Mouse (Mus musculus): ENCODE measurements around the gene Erbb3. TPM values are rescaled to one million over a fixed set of nuclear protein-coding genes. Genes with fewer than 3 reads are reported as not detected.
"Not testable (repeated sequence)": the region's sequence is repeated elsewhere in the genome, so short reads cannot be mapped to it uniquely, and the experiment has no call there.

The Erbb3 gene
- polyA plus RNA-seq, 1 experiment from 2014 or later: 9.6 TPM

DNA sequence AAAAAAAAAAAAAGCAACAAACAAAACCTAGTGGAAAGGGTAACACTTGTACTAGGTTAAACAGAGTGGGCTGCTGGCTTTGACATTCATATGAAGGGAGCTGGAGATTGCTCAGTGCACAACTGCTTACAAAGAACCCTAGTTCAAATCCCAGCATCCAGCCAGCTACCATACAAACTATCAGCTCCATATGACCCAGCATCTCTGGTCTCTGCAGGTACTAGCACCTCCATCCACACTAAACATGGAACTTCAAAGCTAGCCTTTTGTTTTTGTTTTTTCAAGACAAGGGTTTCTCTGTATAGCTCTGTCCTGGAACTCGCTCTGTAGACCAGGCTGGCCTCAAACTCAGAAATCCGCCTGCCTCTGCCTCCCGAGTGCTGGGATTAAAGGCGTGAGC lies 33.2 kb upstream of the Erbb3 start:
- Histone ChIP-seq H3K4me2 (ENCODE audit: low read length) (no peak overlapping the region), H3K4me3 (replicated peaks; ENCODE audit: low read depth, low read length) (no peak overlapping the region), H3K27ac (no peak overlapping the region), H3K9ac (ENCODE audit: low read depth, low read length) (no peak overlapping the region), H3K9me3 (replicated peaks; ENCODE audit: low read length) (no peaks in the 10 kb centered on the region), H3K36me3 (ENCODE audit: insufficient read depth, low read length) (peaks cover 14% of the 10 kb centered on the region; the same call in 1 of the 2 replicates), H3K27me3 (ENCODE audit: insufficient read depth, low read length) (no peaks in the 10 kb centered on the region), H3K4me1 (replicated peaks; ENCODE audit: insufficient read depth, low read length) (no peaks in the 10 kb centered on the region)
- no peak for TF ChIP-seq CTCF (IDR thresholded peaks at IDR 0.05; ENCODE audit: low read depth)
- 92% methylated on average over 4 of the region's 4 CpGs for WGBS
- DNase-seq (ENCODE audit: low spot score) (no peak), ATAC-seq (replicated peaks; ENCODE audit: low FRiP score, low read depth) (no peak)

DNA sequence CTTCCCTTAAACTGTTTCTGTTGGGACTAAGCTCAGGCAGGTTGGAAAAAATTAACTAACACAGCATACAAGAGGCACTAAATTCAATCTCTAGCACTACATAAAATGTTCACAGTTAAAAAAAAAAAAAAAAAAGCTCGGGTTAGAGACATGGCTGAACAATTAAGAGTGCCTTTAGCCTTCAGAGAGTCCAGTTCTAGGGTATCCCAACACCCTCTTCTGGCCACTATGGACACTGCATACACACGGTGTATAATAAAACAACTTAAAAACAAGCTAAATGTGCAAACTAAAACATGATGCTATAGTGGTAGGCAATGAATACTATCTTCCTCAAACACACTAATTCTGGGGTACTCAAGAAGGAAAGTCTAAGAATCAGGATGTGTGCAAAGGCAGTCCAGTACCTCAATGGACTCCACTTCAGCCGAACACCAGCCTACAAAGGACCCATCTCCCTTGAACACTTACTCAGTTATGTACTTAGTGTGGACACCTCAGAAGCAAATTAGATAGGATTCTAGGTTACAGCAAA lies 32.6 kb upstream of the Erbb3 start:
- peak; percentile 21 for DNase-seq (ENCODE audit: low spot score)
- Histone ChIP-seq H3K36me3 (ENCODE audit: insufficient read depth, low read length) (peaks cover 14% of the 10 kb centered on the region; the same call in 1 of the 2 replicates), H3K27me3 (ENCODE audit: insufficient read depth, low read length) (no peaks in the 10 kb centered on the region), H3K4me1 (replicated peaks; ENCODE audit: insufficient read depth, low read length) (no peaks in the 10 kb centered on the region), H3K9me3 (replicated peaks; ENCODE audit: low read length) (no peaks in the 10 kb centered on the region), H3K9ac (ENCODE audit: low read depth, low read length) (no peak overlapping the region), H3K4me3 (replicated peaks; ENCODE audit: low read depth, low read length) (no peak overlapping the region), H3K27ac (0 out of 2 replicates have a peak overlapping the region, but pooled peaks have one; percentile 8), H3K4me2 (ENCODE audit: low read length) (no peak overlapping the region)
- no peak; the same call in 1 of the 2 replicates for TF ChIP-seq CTCF (IDR thresholded peaks at IDR 0.05; ENCODE audit: low read depth)
- ATAC-seq (replicated peaks; ENCODE audit: low FRiP score, low read depth): no peak
- WGBS: 65% methylated on average over 3 of the region's 3 CpGs

DNA sequence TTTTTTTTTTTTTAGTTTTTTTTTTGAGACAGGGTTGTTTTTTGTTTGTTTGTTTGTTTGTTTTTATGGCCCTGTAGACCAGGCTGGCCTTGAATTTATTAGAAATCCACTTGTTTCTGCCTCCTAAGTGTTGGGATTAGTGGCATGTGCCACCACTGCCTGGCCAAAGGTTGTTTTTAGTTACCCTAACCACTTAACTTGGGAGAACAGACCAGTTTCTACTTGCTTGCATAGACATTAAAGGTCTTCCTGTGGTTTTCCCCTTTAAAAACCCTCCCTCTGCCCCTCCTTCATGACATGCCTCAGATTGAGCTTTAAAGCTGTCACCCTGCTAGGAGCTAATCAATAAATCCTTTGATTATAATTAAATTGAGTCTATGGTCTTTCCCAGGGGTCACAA lies 30.8 kb upstream of the Erbb3 start:
- H3K9me3 ChIP-seq (replicated peaks; ENCODE audit: low read length): no peaks in the 10 kb centered on the region
- ATAC-seq (replicated peaks; ENCODE audit: low FRiP score, low read depth): no peak
- H3K9ac ChIP-seq (ENCODE audit: low read depth, low read length): no peak overlapping the region

DNA sequence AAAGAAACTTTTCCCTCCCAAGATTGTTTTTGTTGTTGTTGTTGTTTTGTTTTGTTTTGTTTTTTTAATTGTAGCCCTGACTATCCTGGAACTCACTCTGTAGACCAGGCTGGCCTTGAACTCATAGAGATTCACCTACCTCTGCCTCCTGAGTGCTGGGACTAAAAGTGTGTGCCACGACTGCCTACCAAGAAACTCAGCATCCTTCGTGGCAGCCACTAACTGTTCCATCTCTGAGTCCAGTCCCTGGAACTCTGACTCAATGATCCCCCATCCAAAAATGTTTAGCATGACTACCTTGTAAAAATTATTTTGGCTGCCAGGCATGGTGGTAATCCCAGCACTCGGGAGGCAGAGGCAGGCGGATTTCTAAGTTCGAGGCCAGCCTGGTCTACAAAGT lies 29.7 kb upstream of the Erbb3 start:
- not testable (repeated sequence) for H3K4me2 ChIP-seq (ENCODE audit: low read length); H3K4me3 ChIP-seq (replicated peaks; ENCODE audit: low read depth, low read length); H3K9me3 ChIP-seq (replicated peaks; ENCODE audit: low read length); DNase-seq (ENCODE audit: low spot score); H3K27ac ChIP-seq; H3K9ac ChIP-seq (ENCODE audit: low read depth, low read length); ATAC-seq (replicated peaks; ENCODE audit: low FRiP score, low read depth); H3K36me3 ChIP-seq (ENCODE audit: insufficient read depth, low read length); H3K4me1 ChIP-seq (replicated peaks; ENCODE audit: insufficient read depth, low read length); H3K27me3 ChIP-seq (ENCODE audit: insufficient read depth, low read length)
- 90% methylated on average over 5 of the region's 5 CpGs for WGBS

More for the DNA sequence above, 30.8 kb upstream of the Erbb3 start:
- TF ChIP-seq CTCF (IDR thresholded peaks at IDR 0.05; ENCODE audit: low read depth): no peak
- no peak overlapping the region for H3K27ac ChIP-seq
- H3K4me1 ChIP-seq (replicated peaks; ENCODE audit: insufficient read depth, low read length): no peaks in the 10 kb centered on the region
- H3K4me3 ChIP-seq (replicated peaks; ENCODE audit: low read depth, low read length): no peak overlapping the region
- no peak overlapping the region for H3K4me2 ChIP-seq (ENCODE audit: low read length)
- H3K27me3 ChIP-seq (ENCODE audit: insufficient read depth, low read length): no peaks in the 10 kb centered on the region
- H3K36me3 ChIP-seq (ENCODE audit: insufficient read depth, low read length): peaks cover 14% of the 10 kb centered on the region; the same call in 1 of the 2 replicates
- DNase-seq (ENCODE audit: low spot score): no peak

DNA sequence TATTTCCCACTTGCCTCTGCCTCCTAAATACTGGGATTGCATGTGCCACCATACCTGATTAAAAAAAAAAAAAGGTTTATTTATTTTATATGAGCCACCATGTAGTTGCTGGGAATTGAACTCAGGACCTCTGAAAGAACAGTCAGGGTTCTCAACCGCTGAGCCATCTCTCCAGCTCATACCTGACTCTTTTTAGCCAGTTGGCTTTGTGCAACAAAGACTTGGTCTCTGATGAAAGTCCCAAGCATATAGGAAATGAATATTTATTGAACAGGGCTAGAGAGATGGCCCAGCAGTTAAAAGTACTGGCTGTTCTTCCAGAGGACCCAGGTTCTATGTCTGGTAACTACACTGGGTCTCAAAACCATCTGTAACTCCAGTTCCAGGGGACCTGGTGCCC lies 29.1 kb upstream of the Erbb3 start:
- WGBS: 82% methylated on average over 1 of the region's 1 CpGs
- Histone ChIP-seq H3K9ac (ENCODE audit: low read depth, low read length) (no peak overlapping the region), H3K4me1 (replicated peaks; ENCODE audit: insufficient read depth, low read length) (no peaks in the 10 kb centered on the region), H3K27me3 (ENCODE audit: insufficient read depth, low read length) (no peaks in the 10 kb centered on the region), H3K4me2 (ENCODE audit: low read length) (no peak overlapping the region), H3K9me3 (replicated peaks; ENCODE audit: low read length) (no peaks in the 10 kb centered on the region), H3K36me3 (ENCODE audit: insufficient read depth, low read length) (peaks cover 4% of the 10 kb centered on the region; the same call in 1 of the 2 replicates), H3K4me3 (replicated peaks; ENCODE audit: low read depth, low read length) (no peak overlapping the region), H3K27ac (no peak overlapping the region)
- ATAC-seq (replicated peaks; ENCODE audit: low FRiP score, low read depth) (no peak), DNase-seq (ENCODE audit: low spot score) (no peak)
- no peak for TF ChIP-seq CTCF (IDR thresholded peaks at IDR 0.05; ENCODE audit: low read depth)

DNA sequence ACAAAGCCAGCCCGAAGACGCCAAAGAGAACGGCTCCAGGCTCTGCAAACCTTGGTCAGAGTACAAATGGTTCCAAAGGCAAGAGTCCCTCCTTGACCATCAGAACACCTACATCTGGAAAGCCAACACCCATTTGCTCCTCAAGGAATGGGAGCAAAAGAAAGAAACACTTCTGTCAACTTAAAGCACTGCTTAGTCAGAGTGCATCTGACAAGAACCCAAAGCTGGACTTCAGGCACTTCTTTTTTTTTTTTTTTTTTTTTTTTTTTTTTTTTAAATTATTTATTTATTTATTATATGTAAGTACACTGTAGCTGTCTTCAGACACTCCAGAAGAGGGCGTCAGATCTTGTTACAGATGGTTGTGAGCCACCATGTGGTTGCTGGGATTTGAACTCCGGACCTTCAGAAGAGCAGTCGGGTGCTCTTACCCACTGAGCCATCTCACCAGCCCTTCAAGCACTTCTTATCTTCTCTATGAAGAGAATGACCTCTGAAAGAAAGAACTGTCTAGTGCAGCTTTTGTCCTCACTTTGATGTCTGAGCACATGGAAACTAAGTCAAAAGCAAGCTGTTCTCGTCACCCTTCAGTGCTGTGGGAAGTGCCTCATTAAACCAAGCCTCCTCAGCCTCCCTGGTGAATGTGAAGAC lies 26.5 kb upstream of the Erbb3 start:
- H3K9me3 ChIP-seq (replicated peaks; ENCODE audit: low read length); ATAC-seq (replicated peaks; ENCODE audit: low FRiP score, low read depth); DNase-seq (ENCODE audit: low spot score); H3K27ac ChIP-seq; H3K4me1 ChIP-seq (replicated peaks; ENCODE audit: insufficient read depth, low read length); H3K9ac ChIP-seq (ENCODE audit: low read depth, low read length); H3K4me2 ChIP-seq (ENCODE audit: low read length); H3K4me3 ChIP-seq (replicated peaks; ENCODE audit: low read depth, low read length); H3K36me3 ChIP-seq (ENCODE audit: insufficient read depth, low read length); H3K27me3 ChIP-seq (ENCODE audit: insufficient read depth, low read length): not testable (repeated sequence)
- WGBS: 82% methylated on average over 6 of the region's 7 CpGs

DNA sequence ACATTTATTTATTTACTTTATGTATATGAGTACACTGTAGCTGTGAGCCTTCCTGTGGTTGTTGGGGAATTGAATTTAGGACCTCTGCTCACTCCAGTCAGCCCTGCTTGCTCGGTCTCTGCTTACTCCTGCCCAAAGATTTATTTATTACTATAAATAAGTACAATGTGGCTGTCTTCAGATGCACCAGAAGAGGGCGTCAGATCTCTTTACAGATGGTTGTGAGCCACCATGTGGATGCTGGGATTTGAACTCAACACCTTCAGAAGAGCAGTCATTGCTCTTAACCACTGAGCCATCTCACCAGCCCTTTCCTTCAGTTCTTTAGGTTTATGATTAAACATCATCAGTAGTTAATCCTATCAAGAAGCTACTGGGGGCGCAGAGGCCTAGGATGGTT lies 25.5 kb upstream of the Erbb3 start:
- Histone ChIP-seq H3K4me1 (replicated peaks; ENCODE audit: insufficient read depth, low read length) (no peaks in the 10 kb centered on the region), H3K36me3 (ENCODE audit: insufficient read depth, low read length) (no peaks in the 10 kb centered on the region), H3K9me3 (replicated peaks; ENCODE audit: low read length) (no peaks in the 10 kb centered on the region), H3K4me3 (replicated peaks; ENCODE audit: low read depth, low read length) (no peak overlapping the region), H3K4me2 (ENCODE audit: low read length) (no peak overlapping the region), H3K27ac (no peak overlapping the region), H3K27me3 (ENCODE audit: insufficient read depth, low read length) (no peaks in the 10 kb centered on the region), H3K9ac (ENCODE audit: low read depth, low read length) (no peak overlapping the region)
- WGBS: 46% methylated on average over 3 of the region's 3 CpGs
- DNase-seq (ENCODE audit: low spot score) (no peak), ATAC-seq (replicated peaks; ENCODE audit: low FRiP score, low read depth) (no peak)
- peak; percentile 42 for TF ChIP-seq CTCF (IDR thresholded peaks at IDR 0.05; ENCODE audit: low read depth)

DNA sequence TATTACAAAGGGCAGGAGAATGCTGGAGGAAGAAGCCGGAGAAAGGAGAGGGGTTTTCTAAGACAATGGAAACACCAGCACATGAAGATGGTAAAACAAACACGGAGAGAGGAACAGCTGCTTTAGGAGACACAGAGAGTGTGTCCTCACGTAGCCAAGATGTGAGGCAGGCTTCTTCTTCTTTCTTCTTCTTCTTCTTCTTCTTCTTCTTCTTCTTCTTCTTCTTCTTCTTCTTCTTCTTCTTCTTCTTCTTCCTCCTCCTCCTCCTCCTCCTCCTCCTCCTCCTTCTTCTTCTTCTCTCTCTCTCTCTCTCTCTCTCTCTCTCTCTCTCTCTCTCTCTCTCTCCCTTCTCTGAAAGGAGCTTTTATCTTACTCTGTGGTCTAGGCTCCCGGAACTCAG lies 24.4 kb upstream of the Erbb3 start:
- not testable (repeated sequence) for DNase-seq (ENCODE audit: low spot score); H3K27me3 ChIP-seq (ENCODE audit: insufficient read depth, low read length); H3K9ac ChIP-seq (ENCODE audit: low read depth, low read length); H3K36me3 ChIP-seq (ENCODE audit: insufficient read depth, low read length); H3K27ac ChIP-seq; H3K4me3 ChIP-seq (replicated peaks; ENCODE audit: low read depth, low read length); H3K4me1 ChIP-seq (replicated peaks; ENCODE audit: insufficient read depth, low read length); H3K9me3 ChIP-seq (replicated peaks; ENCODE audit: low read length); H3K4me2 ChIP-seq (ENCODE audit: low read length); ATAC-seq (replicated peaks; ENCODE audit: low FRiP score, low read depth)
- WGBS: 78% methylated on average over 4 of the region's 4 CpGs

All from kidney, postnatal 0 days (tissue).